Mouse (Mus musculus): ENCODE data around the gene Lrch2. TPM values are rescaled to one million over a fixed set of nuclear protein-coding genes. Genes with fewer than 3 reads are reported as not detected.
"Not testable (repeated sequence)": the region's sequence is repeated elsewhere in the genome, so short reads cannot be mapped to it uniquely, and the experiment has no call there.

Lrch2 gene
- polyA plus RNA-seq, 1 experiment from 2014 or later, result 11.6 TPM

- not testable (repeated sequence) for H3K4me1 ChIP-seq (ENCODE audit: control insufficient read depth, insufficient read depth, low read length); ATAC-seq; H3K27ac ChIP-seq (ENCODE audit: low read length); H3K9ac ChIP-seq (ENCODE audit: low read depth, low read length); H3K36me3 ChIP-seq (ENCODE audit: control insufficient read depth, insufficient read depth, low read length); H3K27me3 ChIP-seq (ENCODE audit: control insufficient read depth, insufficient read depth, low read depth, low read length); H3K4me3 ChIP-seq (ENCODE audit: low read depth, low read length); H3K9me3 ChIP-seq (replicated peaks; ENCODE audit: control insufficient read depth, low read length, poor library complexity, severe bottlenecking); H3K4me2 ChIP-seq (ENCODE audit: low read length)
- WGBS, result 69% methylated on average over 1 of the region's 1 CpGs
Observed at GRCm38 (mm10) chrX:147453610-147454009, 100.3 kb downstream of the Lrch2 start, which contains the start of gene Vmn1r239-ps. Vmn1r239-ps (minus strand) TSS chrX:147453710.

- ATAC-seq, result no peak
- no peak overlapping the region for H3K4me3 ChIP-seq (ENCODE audit: low read depth, low read length)
- H3K9me3 ChIP-seq (replicated peaks; ENCODE audit: control insufficient read depth, low read length, poor library complexity, severe bottlenecking), result no peaks in the 10 kb centered on the region
- H3K4me1 ChIP-seq (ENCODE audit: control insufficient read depth, insufficient read depth, low read length), result no peaks in the 10 kb centered on the region
- no peak overlapping the region for H3K9ac ChIP-seq (ENCODE audit: low read depth, low read length)
- no peak overlapping the region for H3K4me2 ChIP-seq (ENCODE audit: low read length)
- no peaks in the 10 kb centered on the region for H3K27me3 ChIP-seq (ENCODE audit: control insufficient read depth, insufficient read depth, low read depth, low read length)
- H3K36me3 ChIP-seq (ENCODE audit: control insufficient read depth, insufficient read depth, low read length), result no peaks in the 10 kb centered on the region
- H3K27ac ChIP-seq (ENCODE audit: low read length), result no peak overlapping the region
- 92% methylated on average over 4 of the region's 4 CpGs for WGBS
Observed at GRCm38 (mm10) chrX:147443386-147443785, 110.5 kb downstream of the Lrch2 start.

- no peaks in the 10 kb centered on the region for H3K4me1 ChIP-seq (ENCODE audit: control insufficient read depth, insufficient read depth, low read length)
- H3K4me2 ChIP-seq (ENCODE audit: low read length), result no peak overlapping the region
- no peaks in the 10 kb centered on the region for H3K27me3 ChIP-seq (ENCODE audit: control insufficient read depth, insufficient read depth, low read depth, low read length)
- H3K9me3 ChIP-seq (replicated peaks; ENCODE audit: control insufficient read depth, low read length, poor library complexity, severe bottlenecking), result no peaks in the 10 kb centered on the region
- WGBS, result 85% methylated on average over 2 of the region's 2 CpGs
- H3K4me3 ChIP-seq (ENCODE audit: low read depth, low read length), result no peak overlapping the region
- no peak overlapping the region for H3K9ac ChIP-seq (ENCODE audit: low read depth, low read length)
- ATAC-seq, result no peak
- no peaks in the 10 kb centered on the region for H3K36me3 ChIP-seq (ENCODE audit: control insufficient read depth, insufficient read depth, low read length)
- no peak overlapping the region for H3K27ac ChIP-seq (ENCODE audit: low read length)
Observed at GRCm38 (mm10) chrX:147435400-147435799, 118.5 kb downstream of the Lrch2 start.

- no peaks in the 10 kb centered on the region for H3K36me3 ChIP-seq (ENCODE audit: control insufficient read depth, insufficient read depth, low read length)
- ATAC-seq, result no peak
- H3K27ac ChIP-seq (ENCODE audit: low read length), result no peak overlapping the region
- H3K4me1 ChIP-seq (ENCODE audit: control insufficient read depth, insufficient read depth, low read length), result no peaks in the 10 kb centered on the region
- no peak overlapping the region for H3K4me2 ChIP-seq (ENCODE audit: low read length)
- 77% methylated on average over 1 of the region's 1 CpGs for WGBS
- no peaks in the 10 kb centered on the region for H3K27me3 ChIP-seq (ENCODE audit: control insufficient read depth, insufficient read depth, low read depth, low read length)
- no peaks in the 10 kb centered on the region for H3K9me3 ChIP-seq (replicated peaks; ENCODE audit: control insufficient read depth, low read length, poor library complexity, severe bottlenecking)
- no peak overlapping the region for H3K9ac ChIP-seq (ENCODE audit: low read depth, low read length)
- no peak overlapping the region for H3K4me3 ChIP-seq (ENCODE audit: low read depth, low read length)
Observed at GRCm38 (mm10) chrX:147429753-147430152, 124.1 kb downstream of the Lrch2 start.

- Histone ChIP-seq H3K4me1 (ENCODE audit: control insufficient read depth, insufficient read depth, low read length) (no peaks in the 10 kb centered on the region), H3K9me3 (replicated peaks; ENCODE audit: control insufficient read depth, low read length, poor library complexity, severe bottlenecking) (no peaks in the 10 kb centered on the region), H3K9ac (ENCODE audit: low read depth, low read length) (no peak within 1 kb of the TSS), H3K4me3 (ENCODE audit: low read depth, low read length) (no peak within 1 kb of the TSS), H3K4me2 (ENCODE audit: low read length) (no peak within 1 kb of the TSS), H3K36me3 (ENCODE audit: control insufficient read depth, insufficient read depth, low read length) (no peaks in the 10 kb centered on the region), H3K27me3 (ENCODE audit: control insufficient read depth, insufficient read depth, low read depth, low read length) (no peaks in the 10 kb centered on the region), H3K27ac (ENCODE audit: low read length) (no peak within 1 kb of the TSS)
- ATAC-seq, result no peak
- WGBS, result 46% methylated on average over 1 of the region's 1 CpGs
Observed at GRCm38 (mm10) chrX:147429129-147429528, 124.8 kb downstream of the Lrch2 start, which contains the start of gene Il13ra2. Il13ra2 (minus strand) TSS chrX:147429192.

Other genes starting within 250 kb of the Lrch2 start
- gene Il13ra2, start 124.9 kb downstream of the Lrch2 start, polyA plus RNA-seq (2015; fragmentation: Nextera tagmentation; extraction: Ambion mirVana), result 0.31 and 0.43 TPM in 2 replicates
- not detected in 2 replicates for gene Vmn1r239-ps, start 100.4 kb downstream of the Lrch2 start, polyA plus RNA-seq (2015; fragmentation: Nextera tagmentation; extraction: Ambion mirVana)
- not detected in 2 replicates for gene Gm15128, start 211.9 kb upstream of the Lrch2 start, polyA plus RNA-seq (2015; fragmentation: Nextera tagmentation; extraction: Ambion mirVana)